Mouse (Mus musculus) mouse trophoblast stem cell (cell line): Measurements from ENCODE around the gene Wdr13.

Source experiments
- in situ Hi-C, 2 experiments: fragments of 300-500 bp; cut with MseI, MboI; formaldehyde crosslinking; loops; 2 replicates in 1 of 2; 3 replicates in 1 of 2; pipeline ENCODE4 v1.15.1; 2025

Wdr13 gene

DNA sequence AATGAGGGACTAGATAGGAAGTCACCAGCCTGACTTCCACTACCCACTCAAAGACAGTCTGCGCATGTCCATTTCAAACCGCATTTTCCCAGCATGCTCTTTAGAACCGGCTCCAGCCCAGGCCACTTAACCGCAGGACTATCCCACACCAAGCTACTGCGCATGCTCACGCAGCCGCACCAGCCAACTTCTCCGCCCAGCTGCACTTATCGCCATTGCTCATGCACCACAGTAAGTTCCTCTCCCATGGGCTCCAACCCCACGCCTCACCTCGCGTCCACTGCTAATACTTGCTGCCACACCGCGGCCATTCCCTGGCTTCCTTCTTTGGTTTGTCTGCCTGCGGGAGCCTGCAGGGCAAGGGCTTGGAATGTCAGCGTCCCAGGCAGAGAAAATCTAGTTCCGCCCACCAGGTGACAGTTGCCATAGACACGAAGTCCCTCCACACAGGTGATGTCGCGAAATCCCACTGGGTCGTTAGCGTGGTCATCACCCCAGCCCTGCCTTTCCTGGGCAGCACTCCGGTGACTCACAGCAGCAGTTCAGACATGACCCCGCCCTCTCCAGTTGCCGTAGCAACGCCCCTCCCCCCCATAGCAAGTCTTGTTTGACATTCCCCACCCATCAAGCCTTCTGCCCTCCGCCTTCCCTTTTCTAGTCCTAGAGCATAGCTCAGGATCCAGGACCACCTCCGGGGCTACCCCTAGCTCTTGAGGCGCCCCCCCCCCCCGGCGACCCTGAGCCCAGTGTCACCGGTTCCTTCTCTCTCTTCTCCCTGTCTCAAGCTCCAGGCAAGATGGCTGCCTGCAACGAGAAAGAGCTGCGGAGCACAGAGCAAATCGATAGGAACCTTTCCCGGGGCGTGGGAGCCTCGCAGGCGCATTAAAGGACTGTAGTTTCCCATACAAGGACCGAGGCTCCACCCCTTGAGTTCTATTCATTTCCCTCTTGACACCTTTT lies at the start of gene Wdr13:
TSS of gene Wdr13 (minus strand) at position 876 of the 960 bp plus-strand sequence.
- in situ Hi-C loops, result loop anchor here in 1 of 2 experiments (10.0 kb wide), 1 partner anchor 57 kb away; the partner anchor contains the start of gene Suv39h1

DNA sequence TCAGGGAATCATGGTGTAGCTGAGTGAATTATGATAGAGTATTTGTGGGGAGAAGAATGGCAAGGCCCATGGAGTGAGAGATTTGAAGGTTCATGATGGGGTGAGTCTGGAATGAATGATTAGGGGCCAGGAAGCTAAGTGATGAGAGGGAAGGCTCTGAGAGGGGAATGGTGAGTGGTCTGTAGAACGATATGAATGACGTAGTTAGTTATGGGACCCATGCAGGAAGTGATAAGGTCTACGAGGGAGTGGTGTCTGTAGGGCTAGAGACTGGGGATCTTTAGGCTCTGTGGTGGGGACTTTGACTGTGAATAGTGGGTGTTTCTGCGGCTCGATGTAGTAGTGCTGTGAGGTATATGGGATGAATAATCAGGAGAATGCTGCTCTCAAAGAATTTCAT lies 47.0 kb upstream of the Wdr13 start:
- in situ Hi-C loops, result no loop called here

DNA sequence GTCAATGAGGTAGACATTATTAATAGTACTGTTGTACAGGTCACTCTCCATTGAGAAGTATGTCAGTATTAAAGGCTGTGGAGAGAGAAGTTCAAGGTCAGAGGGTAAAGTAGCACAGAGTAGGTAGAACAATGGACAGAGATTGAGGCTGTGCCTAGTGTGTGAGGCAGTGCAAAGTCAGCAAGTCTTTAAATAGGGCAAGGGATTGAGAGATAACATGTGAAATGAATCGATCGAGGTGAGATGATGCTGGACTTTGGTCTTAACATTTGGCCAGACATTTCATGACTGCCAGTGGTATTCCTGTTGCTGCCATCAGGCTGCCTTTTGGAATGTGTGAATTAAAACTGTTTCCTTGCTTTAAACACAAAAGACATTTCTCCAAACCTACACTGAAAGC lies 46.2 kb upstream of the Wdr13 start:
- in situ Hi-C loops, result no loop called here

GRCm38 (mm10) chrX:8175504-8176385 lies 43.1 kb upstream of the Wdr13 start, which contains the start of gene Tbc1d25:
Gene Tbc1d25 (minus strand): TSS chrX:8176181.
- in situ Hi-C loops, result no loop called here

GRCm38 (mm10) chrX:8175169-8175503 lies 42.4 kb upstream of the Wdr13 start:
- in situ Hi-C loops, result no loop called here

DNA sequence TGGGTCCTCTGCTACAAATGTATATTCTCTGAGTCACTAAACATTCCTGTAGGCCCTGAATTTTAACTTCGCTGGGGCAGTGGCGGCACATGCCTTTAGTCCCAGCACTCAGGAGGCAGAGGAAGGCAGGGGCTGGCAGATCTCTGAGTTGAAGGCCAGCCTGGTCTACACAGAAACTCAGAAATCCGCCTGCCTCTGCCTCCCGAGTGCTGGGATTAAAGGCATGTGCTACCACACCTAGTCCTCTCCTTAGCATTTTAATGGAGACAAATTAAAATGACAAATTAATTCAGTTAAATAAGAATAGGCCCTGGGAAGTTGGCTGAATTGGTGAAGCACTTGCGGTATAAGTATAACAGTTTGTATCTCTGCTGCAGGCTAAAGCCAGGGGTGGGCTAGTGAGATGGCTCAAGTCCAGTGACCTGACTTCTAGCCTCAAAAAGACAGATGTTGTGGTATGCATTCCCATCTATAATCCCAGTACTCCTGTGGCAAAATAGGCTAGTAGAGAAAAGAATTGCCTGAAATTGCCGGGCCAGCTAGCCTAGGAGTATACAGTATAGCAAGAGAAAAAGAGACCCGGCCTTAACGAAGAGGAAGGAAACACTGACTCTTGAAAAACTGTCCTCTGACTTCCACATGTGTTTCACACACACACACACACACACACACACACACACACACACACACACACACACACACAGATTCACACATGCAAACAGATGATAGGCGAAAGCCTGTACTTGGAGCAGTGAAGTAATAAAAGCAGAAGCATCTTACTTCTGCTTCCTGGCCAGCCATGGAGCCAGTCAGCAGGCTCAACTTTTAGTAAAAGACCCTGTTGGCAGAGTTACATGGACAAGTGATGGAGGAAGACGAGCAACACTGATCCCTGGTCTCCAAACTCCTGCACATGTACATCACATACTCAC lies 35.3 kb upstream of the Wdr13 start:
- in situ Hi-C loops, result no loop called here

DNA sequence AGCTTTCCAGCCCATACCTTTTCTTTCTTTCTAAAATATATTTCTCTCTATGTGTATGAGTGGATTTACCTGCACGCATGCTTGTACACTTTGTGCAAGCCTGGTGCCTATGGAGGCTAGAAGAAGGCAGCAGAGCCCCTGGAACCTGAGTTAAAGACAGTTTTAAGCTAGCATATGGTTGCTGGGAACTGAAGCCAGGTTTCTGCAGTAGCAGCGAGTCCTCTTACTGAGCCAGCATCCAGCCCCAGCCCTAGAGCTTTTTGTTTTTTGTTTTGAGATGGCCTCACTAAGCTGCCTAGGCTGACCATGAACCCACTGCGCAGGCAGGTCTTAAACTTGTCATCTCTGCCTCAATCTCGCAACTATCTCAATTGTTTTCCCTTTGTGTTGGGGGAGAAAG lies 31.8 kb upstream of the Wdr13 start:
- in situ Hi-C loops, result no loop called here

- in situ Hi-C loops, result no loop called here
Observed at GRCm38 (mm10) chrX:8163076-8163475, 30.4 kb upstream of the Wdr13 start.

- in situ Hi-C loops, result no loop called here
Observed at GRCm38 (mm10) chrX:8145153-8145991, 12.7 kb upstream of the Wdr13 start, which contains the start of gene Rbm3. Gene Rbm3 (minus strand): TSS chrX:8145880.

DNA sequence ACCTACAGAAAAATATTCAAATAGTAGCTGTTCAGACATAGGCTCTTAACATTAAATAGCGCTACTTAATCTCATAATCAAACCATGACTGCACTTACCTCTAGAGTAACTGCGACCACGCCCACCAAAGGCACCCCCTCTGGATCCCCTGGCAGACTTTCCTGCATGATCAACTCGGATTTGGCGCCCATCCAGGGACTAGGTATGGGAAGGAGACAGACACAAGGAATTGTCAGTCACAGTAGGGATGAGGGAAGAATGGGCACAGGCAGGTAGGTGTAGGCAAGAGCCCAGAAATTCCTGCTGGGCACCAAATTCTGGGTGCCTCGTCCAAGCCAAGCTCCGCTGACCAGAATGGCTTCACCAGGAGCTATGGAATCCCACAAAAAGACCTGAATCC lies 11.1 kb upstream of the Wdr13 start:
- in situ Hi-C loops, result no loop called here

DNA sequence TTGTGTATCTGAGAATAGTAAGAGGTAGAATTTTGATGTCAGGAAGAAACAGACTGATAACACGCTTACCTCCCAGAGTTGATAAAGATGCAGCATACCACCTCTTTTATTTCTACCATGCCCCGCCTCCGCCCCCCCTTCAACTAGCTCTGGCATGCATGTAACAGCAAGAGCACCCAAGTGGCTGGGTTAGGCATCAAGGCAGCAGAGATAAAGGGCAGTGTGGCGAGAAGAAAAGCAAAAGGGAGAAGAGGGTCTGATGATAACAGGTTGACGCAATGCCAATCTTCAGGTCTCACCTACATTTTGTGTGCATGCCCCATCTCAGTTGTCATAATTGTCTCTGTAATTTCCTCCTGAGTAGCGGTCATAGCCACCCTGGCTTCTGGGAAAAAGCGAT lies 10.3 kb upstream of the Wdr13 start:
- in situ Hi-C loops, result no loop called here

DNA sequence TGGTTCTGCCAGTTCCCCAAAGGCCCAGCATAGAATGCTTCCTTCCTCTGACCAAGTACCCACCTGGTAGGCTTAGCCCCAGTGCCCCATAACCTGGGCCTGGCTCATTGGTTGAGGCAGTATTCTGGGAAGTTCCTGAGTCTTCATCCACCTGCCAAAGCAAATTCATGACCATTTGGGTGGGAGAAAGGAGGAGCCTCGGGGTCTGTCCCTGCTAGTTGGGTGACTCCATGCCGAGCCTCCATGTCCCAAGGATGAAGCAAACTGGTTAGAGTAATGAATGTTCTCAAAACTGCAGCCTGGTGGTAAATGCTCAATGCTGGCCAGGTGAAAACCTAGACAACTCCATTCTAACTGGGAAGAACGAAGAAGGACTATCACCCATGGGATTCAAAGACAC lies 8.4 kb upstream of the Wdr13 start:
- in situ Hi-C loops, result no loop called here

GRCm38 (mm10) chrX:8140446-8140845 lies 7.8 kb upstream of the Wdr13 start:
- in situ Hi-C loops, result no loop called here

- in situ Hi-C loops, result loop anchor here in 1 of 2 experiments (10.0 kb wide), 1 partner anchor 65 kb away; the partner anchor contains the start of gene Suv39h1
Observed at GRCm38 (mm10) chrX:8139480-8139879, 6.8 kb upstream of the Wdr13 start.

- in situ Hi-C loops, result loop anchor here in 1 of 2 experiments (10.0 kb wide), 1 partner anchor 61 kb away; the partner anchor contains the start of gene Suv39h1
Observed at GRCm38 (mm10) chrX:8135886-8136285, 3.2 kb upstream of the Wdr13 start.

DNA sequence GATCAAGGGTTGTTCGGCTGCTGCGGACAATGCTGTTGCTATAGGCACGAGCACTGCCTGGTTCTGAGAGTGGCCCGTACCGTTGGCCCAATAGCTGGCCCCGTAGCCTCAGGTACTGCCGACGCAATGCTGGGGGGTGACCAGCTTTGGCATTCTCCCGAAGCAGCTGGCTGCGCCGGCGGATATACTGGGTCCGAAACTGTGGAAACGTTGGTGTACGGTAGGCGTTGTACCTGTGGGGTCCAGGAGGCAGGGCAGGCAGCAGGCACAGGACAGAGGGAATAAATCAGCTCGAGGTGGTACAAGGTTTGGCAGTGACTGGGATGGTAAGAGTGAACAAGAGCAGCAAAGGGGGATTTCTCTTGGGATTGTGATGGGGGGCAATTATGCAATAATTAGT lies 1.3 kb downstream of the Wdr13 start:
- in situ Hi-C loops, result loop anchor here in 1 of 2 experiments (10.0 kb wide), 1 partner anchor 57 kb away; the partner anchor contains the start of gene Suv39h1

- in situ Hi-C loops, result no loop called here
Observed at GRCm38 (mm10) chrX:8125235-8125634, 7.5 kb downstream of the Wdr13 start.

GRCm38 (mm10) chrX:8123821-8124470 lies 8.7 kb downstream of the Wdr13 start:
- in situ Hi-C loops, result loop anchor here in 1 of 2 experiments (25.0 kb wide), 1 partner anchor 212 kb away; the partner anchor contains the start of genes Gm10490, Gm10491 and Pcsk1n

GRCm38 (mm10) chrX:8117264-8117663 lies 15.4 kb downstream of the Wdr13 start:
- in situ Hi-C loops, result loop anchor here (10.0 to 25.0 kb wide), 3 partner anchors 92 to 205 kb away; partner anchors contain the start of genes Pcsk1n (in 2 of the 2), Gm10490 (in 1 of the 2) and Gm10491 (in 1 of the 2)
